Mouse (Mus musculus) A20 (cell line): ENCODE measurements around the gene Tcf7.
A peak's percentile ranks its signal among the peaks of the same experiment; 100 is the strongest.
"Not testable (repeated sequence)": the region's sequence is repeated elsewhere in the genome, so short reads cannot be mapped to it uniquely, and the experiment has no call there.

Experiments used
- DNase-seq: peaks from one replicate; pipeline ENCODE4 v3.0.0-alpha.2; 2011; ENCODE audit warnings: low read depth, low spot score

Tcf7 gene

DNA sequence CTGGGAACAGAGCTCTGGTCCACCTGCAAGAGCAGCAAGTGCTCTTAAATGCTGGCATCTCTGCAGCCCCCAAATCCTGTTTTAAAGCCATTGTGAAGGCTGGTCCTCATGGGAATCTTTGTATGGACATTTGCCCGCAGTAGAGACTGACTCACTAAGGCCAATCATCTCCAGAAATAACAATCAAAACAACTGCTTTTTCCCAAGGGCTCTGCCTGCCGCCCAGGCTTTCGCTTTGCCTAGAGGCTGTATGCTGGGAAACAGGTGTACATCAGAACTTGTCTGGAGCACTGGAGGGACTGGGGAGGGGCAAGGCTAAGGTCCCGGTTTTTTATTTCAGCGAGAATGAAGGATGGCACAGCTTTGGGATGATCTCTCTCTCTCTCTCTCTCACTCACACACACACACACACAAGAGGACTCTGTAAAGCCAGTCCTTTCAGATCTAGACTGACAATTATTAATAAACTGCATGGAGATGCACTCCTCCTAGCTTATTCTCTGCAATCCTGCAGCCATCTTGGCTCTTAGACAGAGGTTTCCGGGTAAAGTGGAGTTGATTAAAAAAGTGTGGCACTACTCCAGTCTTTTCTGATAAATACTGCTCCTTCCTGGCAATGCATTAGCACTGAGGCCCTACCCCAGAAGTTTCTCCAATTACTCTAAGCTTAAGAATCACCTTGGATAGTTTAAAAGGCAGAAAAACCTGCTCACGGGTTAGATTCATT is 53.9 kb downstream of the Tcf7 start:
- no peak for DNase-seq

DNA sequence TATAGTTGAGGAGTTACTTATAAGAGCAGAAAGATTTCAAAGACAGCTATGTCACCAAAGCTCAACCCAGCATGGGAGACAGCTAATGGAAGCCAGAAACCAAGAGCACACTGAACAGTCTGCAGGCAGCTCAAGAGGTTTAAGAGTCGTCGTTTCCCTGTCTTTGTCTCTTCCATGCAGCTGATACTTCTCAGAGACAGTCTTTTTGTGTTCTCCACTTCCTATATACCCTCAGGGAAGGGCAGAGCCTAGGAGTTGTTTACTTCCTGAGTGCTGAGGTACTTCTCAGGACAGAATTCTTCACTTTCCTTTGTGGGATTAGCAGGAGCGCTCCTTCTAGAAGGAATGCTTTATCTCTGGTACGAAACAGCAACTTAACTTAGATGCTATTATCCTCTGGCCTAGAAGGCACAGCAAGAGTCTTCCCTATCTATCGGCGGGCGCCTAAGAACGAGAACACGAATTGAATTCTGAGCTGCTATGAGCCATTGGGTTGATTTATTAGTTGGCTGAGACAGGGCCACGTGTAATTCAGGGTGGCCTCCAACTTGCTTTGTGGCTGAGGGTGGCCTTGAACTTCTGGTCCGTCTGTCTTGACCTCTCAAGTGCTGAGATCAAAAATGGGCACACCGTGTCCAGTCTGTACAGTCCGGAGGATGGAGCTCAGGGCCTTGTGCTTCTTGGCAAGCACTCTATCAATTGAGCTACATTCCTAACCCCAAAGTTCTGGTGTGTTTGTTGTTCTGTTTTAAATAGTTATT is 55.2 kb downstream of the Tcf7 start:
- no peak for DNase-seq

DNA sequence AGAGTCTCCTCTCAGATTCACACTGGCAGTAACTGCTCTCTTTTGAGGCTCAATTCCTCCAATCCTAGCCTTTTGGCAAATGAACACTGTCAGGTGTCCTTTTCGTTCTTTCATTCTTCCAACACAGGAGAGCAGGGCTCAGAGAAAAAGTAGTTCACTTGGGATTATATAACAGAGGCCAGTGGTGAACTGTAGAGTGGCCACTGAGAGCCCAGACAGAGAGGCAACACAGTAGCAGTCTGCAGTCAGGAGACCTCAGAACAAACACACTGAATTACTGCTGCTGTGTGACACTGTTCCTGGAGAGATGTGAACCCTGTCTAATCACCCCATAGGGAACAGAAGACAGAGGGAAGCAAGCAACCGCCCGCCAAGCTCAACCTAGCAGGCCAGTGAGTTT is 55.8 kb downstream of the Tcf7 start:
- DNase-seq: no peak

GRCm38 (mm10) chr11:52225986-52226599 is 56.7 kb downstream of the Tcf7 start:
- DNase-seq: peak; percentile 40

GRCm38 (mm10) chr11:52223968-52224682 is 58.7 kb downstream of the Tcf7 start:
- peak; percentile 91 for DNase-seq

GRCm38 (mm10) chr11:52222891-52223290 is 59.9 kb downstream of the Tcf7 start:
- DNase-seq: peak; percentile 80

DNA sequence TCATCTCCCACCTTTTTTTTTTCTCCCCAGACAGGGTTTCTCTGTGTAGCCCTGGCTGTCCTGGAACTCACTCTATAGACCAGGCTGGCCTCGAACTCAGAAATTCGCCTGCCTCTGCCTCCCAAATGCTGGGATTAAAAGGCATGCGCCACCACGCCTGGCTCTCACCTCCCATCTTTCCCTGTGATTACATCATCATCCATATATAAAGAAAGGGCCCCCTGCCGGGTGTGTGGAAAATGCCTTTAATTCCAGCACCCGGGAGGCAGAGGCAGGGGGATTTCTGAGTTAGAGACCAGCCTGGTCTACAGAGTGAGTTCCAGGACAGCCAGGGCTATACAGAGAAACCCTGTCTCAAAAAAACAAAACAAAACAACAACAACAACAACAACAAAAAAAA is 60.9 kb downstream of the Tcf7 start:
- DNase-seq: not testable (repeated sequence)

DNA sequence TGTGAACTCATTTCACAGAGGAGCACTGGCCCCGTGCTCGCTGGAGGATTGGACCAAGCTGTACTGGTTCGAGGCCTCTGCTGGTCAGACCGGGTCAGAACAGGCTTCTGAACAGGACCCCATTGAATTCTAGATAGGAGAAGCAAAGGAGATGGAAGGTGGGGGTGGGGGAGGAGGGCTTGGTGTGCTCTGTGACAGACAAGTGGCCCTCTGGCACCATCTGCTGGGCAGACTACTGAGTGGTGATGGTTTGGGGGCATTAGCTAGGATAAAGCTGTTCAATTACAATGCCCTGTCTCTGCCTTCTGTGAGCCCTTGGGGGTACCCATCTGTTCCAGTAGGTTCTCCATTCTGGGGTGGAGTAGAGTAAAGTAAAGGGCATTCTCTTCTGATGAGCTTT is 62.5 kb downstream of the Tcf7 start:
- DNase-seq: peak; percentile 80

DNA sequence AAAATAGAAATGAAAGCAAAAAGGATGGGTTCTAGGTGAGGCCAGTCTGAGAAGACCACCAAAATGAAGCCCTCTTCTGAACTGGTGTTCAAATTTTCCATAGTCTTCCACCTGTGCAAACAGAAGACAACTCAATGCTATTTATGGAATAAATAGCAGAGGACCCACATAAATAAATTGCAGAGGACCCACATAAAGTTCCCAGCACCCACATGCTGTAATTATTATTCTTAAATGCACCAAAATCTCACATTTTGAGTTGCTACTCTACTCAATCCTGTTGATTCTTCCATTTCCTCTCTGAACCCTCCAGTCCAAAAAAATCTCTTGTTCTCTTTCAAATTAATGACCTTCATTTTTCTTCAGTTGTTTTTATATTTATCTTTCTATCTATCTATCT is 68.9 kb downstream of the Tcf7 start, which contains the start of gene Olfr1371:
TSS of gene Olfr1371 (minus strand) at position 101 of the 400 bp plus-strand sequence.
- DNase-seq: no peak
